Mouse (Mus musculus) ZHBTc4 (cell line): ENCODE data around the gene Mlst8.

ENCODE experiments used
- DNase-seq: peaks from one replicate; pipeline ENCODE4 v3.0.0-alpha.2; 2011; ENCODE audit warnings: low read depth, low spot score

Gene Mlst8

GRCm38 (mm10) chr17:24478663-24479380, at the start of gene Mlst8:
Gene Mlst8, minus strand, starts transcription at chr17:24479078.
- DNase-seq, result peak; percentile 98

- DNase-seq, result peak; percentile 32
These were observed 49.7 kb upstream of the Mlst8 start for GRCm38 (mm10) chr17:24528560-24528918.

- peak; percentile 99 for DNase-seq
These were observed 49.1 kb upstream of the Mlst8 start, which contains the start of gene Traf7 for GRCm38 (mm10) chr17:24527723-24528559. Gene Traf7, minus strand, starts transcription at chr17:24527938.

- DNase-seq, result no peak
These were observed 48.4 kb upstream of the Mlst8 start for GRCm38 (mm10) chr17:24527315-24527714.

- DNase-seq, result no peak
These were observed 45.9 kb upstream of the Mlst8 start for GRCm38 (mm10) chr17:24524734-24525133.

GRCm38 (mm10) chr17:24520450-24520849, 41.6 kb upstream of the Mlst8 start:
- no peak for DNase-seq

- DNase-seq, result no peak
These were observed 35.7 kb upstream of the Mlst8 start for GRCm38 (mm10) chr17:24514270-24515257.

- peak; percentile 67 for DNase-seq
These were observed 34.7 kb upstream of the Mlst8 start for GRCm38 (mm10) chr17:24513609-24514008.

GRCm38 (mm10) chr17:24507806-24508460, 29.1 kb upstream of the Mlst8 start:
- DNase-seq, result no peak

- peak; percentile 67 for DNase-seq
These were observed 28.3 kb upstream of the Mlst8 start for GRCm38 (mm10) chr17:24507129-24507664.

GRCm38 (mm10) chr17:24506332-24507070, 27.6 kb upstream of the Mlst8 start:
- DNase-seq, result peak; percentile 50

GRCm38 (mm10) chr17:24505286-24505955, 26.5 kb upstream of the Mlst8 start:
- DNase-seq, result no peak

GRCm38 (mm10) chr17:24504085-24504484, 25.2 kb upstream of the Mlst8 start:
- DNase-seq, result no peak

- peak; percentile 76 for DNase-seq
These were observed 23.3 kb upstream of the Mlst8 start for GRCm38 (mm10) chr17:24502208-24502607.

- DNase-seq, result no peak
These were observed 17.1 kb upstream of the Mlst8 start for GRCm38 (mm10) chr17:24496026-24496425.

- no peak for DNase-seq
These were observed 16.6 kb upstream of the Mlst8 start for GRCm38 (mm10) chr17:24495443-24495842.

GRCm38 (mm10) chr17:24494627-24495335, 15.9 kb upstream of the Mlst8 start:
- DNase-seq, result peak; percentile 78

GRCm38 (mm10) chr17:24490399-24490798, 11.5 kb upstream of the Mlst8 start:
- DNase-seq, result no peak
